Mouse (Mus musculus): ENCODE measurements at regions not wholly inside any gene's neighbourhood (a gene's known extent, or its start where the extent isn't known, plus 50 kb on each side); places are given as distances from the start of the nearest gene placed in this dataset.

- DNase-seq: no peak
Observed at GRCm38 (mm10) chr3:33902431-33902830, 58.3 kb upstream of the Ccdc39 start.

- DNase-seq: no peak
Observed at GRCm38 (mm10) chr3:33903326-33903725, 59.2 kb upstream of the Ccdc39 start.

- no peak for DNase-seq
Observed at GRCm38 (mm10) chr3:33903816-33904215, 59.7 kb upstream of the Ccdc39 start.

- no peak for DNase-seq
Observed at GRCm38 (mm10) chr3:33904854-33905678, 61.0 kb upstream of the Ccdc39 start.

- DNase-seq: no peak
Observed at GRCm38 (mm10) chr3:33905679-33906007, 61.5 kb upstream of the Ccdc39 start.

- no peak for DNase-seq
Observed at GRCm38 (mm10) chr3:33907061-33907460, 63.0 kb upstream of the Ccdc39 start.

- DNase-seq: no peak
Observed at GRCm38 (mm10) chr3:33911559-33911958, 67.4 kb upstream of the Ccdc39 start.

GRCm38 (mm10) chr3:33913470-33913869 lies 69.4 kb upstream of the Ccdc39 start:
- DNase-seq: no peak

- no peak for DNase-seq
Observed at GRCm38 (mm10) chr3:33914386-33914785, 70.3 kb upstream of the Ccdc39 start.

GRCm38 (mm10) chr3:33915777-33916176 lies 71.7 kb upstream of the Ccdc39 start:
- no peak for DNase-seq

- DNase-seq: no peak
Observed at GRCm38 (mm10) chr3:33916318-33916717, 72.2 kb upstream of the Ccdc39 start.

GRCm38 (mm10) chr3:33916818-33917217 lies 72.7 kb upstream of the Ccdc39 start:
- DNase-seq: no peak

GRCm38 (mm10) chr3:33918785-33919184 lies 74.7 kb upstream of the Ccdc39 start:
- peak; percentile 79 to 89 for DNase-seq

- DNase-seq: no peak
Observed at GRCm38 (mm10) chr3:33925072-33925471, 81.0 kb upstream of the Ccdc39 start.

GRCm38 (mm10) chr3:33955064-33955463 lies 64.7 kb upstream of the Fxr1 start:
- DNase-seq: no peak

- peak; percentile 63 to 77 for DNase-seq
Observed at GRCm38 (mm10) chr3:33955854-33956624, 63.7 kb upstream of the Fxr1 start.

GRCm38 (mm10) chr3:33956625-33957023 lies 63.1 kb upstream of the Fxr1 start:
- DNase-seq: no peak

GRCm38 (mm10) chr3:33957676-33958075 lies 62.1 kb upstream of the Fxr1 start:
- DNase-seq: no peak

GRCm38 (mm10) chr3:33958216-33958615 lies 61.5 kb upstream of the Fxr1 start:
- DNase-seq: no peak

- no peak for DNase-seq
Observed at GRCm38 (mm10) chr3:33960211-33960610, 59.5 kb upstream of the Fxr1 start.

GRCm38 (mm10) chr3:33962938-33963337 lies 56.8 kb upstream of the Fxr1 start:
- DNase-seq: no peak

GRCm38 (mm10) chr3:33967184-33967583 lies 52.6 kb upstream of the Fxr1 start:
- no peak for DNase-seq
